Mouse (Mus musculus) limb, embryonic 14.5 days (tissue): ENCODE data around the gene Gm11027. TPM values are rescaled to one million over a fixed set of nuclear protein-coding genes. Genes with fewer than 3 reads are reported as not detected.

Experiments
- ATAC-seq: fragments of 200-750 bp; cut with Nextera tagmentation; 2 replicates; pipeline ENCODE4 v1.8.0; 2017; ENCODE audit warnings: low read depth, moderate number of reproducible peaks, moderate TSS enrichment; ENCODE audit not compliant: low FRiP score
- DNase-seq: peaks from one replicate; pipeline ENCODE4 v3.0.0-alpha.2; 2015; ENCODE audit warnings: low spot score
- H3K27ac ChIP-seq: fragments of 300-500 bp; sonication (generic); replicated peaks from 2 replicates; pipeline ENCODE4 v1.5.1; 2014; ENCODE audit warnings: low read depth, mild to moderate bottlenecking, low read length, moderate library complexity, mixed read lengths
- H3K27me3 ChIP-seq: fragments of 300-500 bp; sonication (generic); 2 replicates; pipeline ENCODE4 v1.6.1; 2014; ENCODE audit warnings: low read length, mixed read lengths; ENCODE audit not compliant: control insufficient read depth, insufficient read depth
- H3K36me3 ChIP-seq: fragments of 300-500 bp; sonication (generic); 2 replicates; pipeline ENCODE4 v1.6.1; 2014; ENCODE audit warnings: mild to moderate bottlenecking, low read length, moderate library complexity, mixed read lengths; ENCODE audit not compliant: control insufficient read depth, insufficient read depth
- H3K4me1 ChIP-seq: fragments of 300-500 bp; sonication (generic); 2 replicates; pipeline ENCODE4 v1.6.1; 2014; ENCODE audit warnings: antibody characterized with exemption, low read length, mixed read lengths; ENCODE audit not compliant: control insufficient read depth, insufficient read depth
- H3K4me2 ChIP-seq: fragments of 300-500 bp; sonication (generic); replicated peaks from 2 replicates; pipeline ENCODE4 v1.6.1; 2014; ENCODE audit warnings: low read depth, mild to moderate bottlenecking, low read length, moderate library complexity; ENCODE audit not compliant: severe bottlenecking
- H3K4me3 ChIP-seq: fragments of 300-500 bp; sonication (generic); replicated peaks from 2 replicates; pipeline ENCODE4 v1.5.1; 2014; ENCODE audit warnings: low read length
- H3K9ac ChIP-seq: fragments of 300-500 bp; sonication (generic); 2 replicates; pipeline ENCODE4 v1.6.1; 2014; ENCODE audit warnings: mild to moderate bottlenecking, low read depth, low read length, moderate library complexity; ENCODE audit not compliant: severe bottlenecking
- H3K9me3 ChIP-seq: fragments of 300-500 bp; sonication (generic); 2 replicates; pipeline ENCODE4 v1.6.1; 2016; ENCODE audit warnings: low read length; ENCODE audit not compliant: control insufficient read depth
- POLR2A ChIP-seq: fragments of 200-500 bp; IDR thresholded peaks from 2 replicates; pipeline ENCODE4 v1.8.0; 2012; ENCODE audit warnings: inconsistent platforms, mild to moderate bottlenecking, moderate library complexity, borderline replicate concordance; ENCODE audit not compliant: insufficient read depth, insufficient read length; ENCODE audit errors: extremely low read depth
- WGBS: fragments of 180-500 bp; shearing (Covaris S2); extraction: QIAGEN DNeasy Blood & Tissue Kit; methylation state at CpG from one replicate; pipeline ENCODE4 v1.1.7; 2014; 5-methylcytosine and 5-hydroxymethylcytosine counted together
- polyA plus RNA-seq, 2 experiments: library from polyadenylated mRNA; depleted of rRNA in 1 of 2; stranded (reverse) in 1 of 2; unstranded in 1 of 2; fragments of >200 nt; fragmentation: Nextera tagmentation in 1 of 2; extraction: Ambion mirVana in 1 of 2; gene quantifications; 2 replicates each; pipeline versions ENCODE4 v1.2.1 to v1.2.3; 2012 to 2014

Gm11027 gene
- polyA plus RNA-seq, 2 experiments: not detected

DNA sequence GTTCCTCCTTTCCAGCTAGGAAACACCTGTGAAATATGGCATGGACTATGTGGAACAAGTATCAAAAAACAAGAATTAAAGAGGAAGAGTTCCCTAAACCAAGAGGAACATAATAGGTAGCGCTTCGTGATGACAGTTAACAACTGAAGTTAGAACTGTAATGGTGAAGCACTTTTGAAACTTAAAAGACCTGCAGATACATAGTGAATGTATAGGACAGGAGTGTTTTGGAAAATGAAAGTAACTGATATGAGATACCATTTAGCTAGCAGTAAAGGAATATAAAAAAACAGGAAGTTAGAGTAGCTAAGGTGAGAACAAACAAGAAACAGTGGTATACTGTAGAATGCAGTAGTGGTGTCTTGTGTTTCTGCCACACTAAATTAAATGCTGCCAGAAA lies 7.7 kb downstream of the Gm11027 start:
- Histone ChIP-seq H3K4me2 (no peak overlapping the region), H3K4me1 (0 out of 2 replicates have a peak, but pooled peaks cover 3% of the 10 kb centered on the region), H3K9me3 (no peaks in the 10 kb centered on the region), H3K9ac (no peak overlapping the region), H3K4me3 (no peak overlapping the region), H3K36me3 (no peaks in the 10 kb centered on the region), H3K27ac (no peak overlapping the region), H3K27me3 (no peaks in the 10 kb centered on the region)
- DNase-seq (no peak), ATAC-seq (no peak)
- whole genome bisulfite sequencing: 91% methylated on average over 2 of the region's 2 CpGs
- TF ChIP-seq POLR2A: no peak

DNA sequence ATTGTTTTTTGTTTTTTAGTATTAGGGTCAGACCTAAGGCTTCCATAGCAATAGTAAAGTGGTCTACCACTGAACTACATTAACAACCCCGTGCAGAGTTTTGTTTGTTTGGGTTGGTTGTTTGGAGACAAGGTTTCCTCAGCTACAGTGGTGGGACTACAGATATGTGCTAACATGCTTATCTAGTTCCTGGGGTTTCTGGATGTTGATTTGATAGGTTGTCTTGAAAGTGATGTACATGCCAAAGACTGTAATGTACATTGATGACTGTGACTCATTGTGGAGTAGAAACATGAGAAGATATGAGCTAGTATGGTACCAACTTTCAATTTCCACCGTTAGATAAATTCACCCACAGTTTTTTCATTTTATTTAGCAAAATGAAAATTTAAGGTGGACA lies 8.3 kb downstream of the Gm11027 start:
- DNase-seq: no peak
- 0 out of 2 replicates have a peak, but pooled peaks cover 3% of the 10 kb centered on the region for H3K4me1 ChIP-seq
- no peak for ATAC-seq
- no peaks in the 10 kb centered on the region for H3K27me3 ChIP-seq
- WGBS: 84% methylated on average over 2 of the region's 2 CpGs
- no peaks in the 10 kb centered on the region for H3K36me3 ChIP-seq
- H3K9ac ChIP-seq: no peak overlapping the region
- H3K9me3 ChIP-seq: no peaks in the 10 kb centered on the region
- H3K27ac ChIP-seq: no peak overlapping the region
- H3K4me2 ChIP-seq: no peak overlapping the region
- no peak overlapping the region for H3K4me3 ChIP-seq
- TF ChIP-seq POLR2A: no peak

DNA sequence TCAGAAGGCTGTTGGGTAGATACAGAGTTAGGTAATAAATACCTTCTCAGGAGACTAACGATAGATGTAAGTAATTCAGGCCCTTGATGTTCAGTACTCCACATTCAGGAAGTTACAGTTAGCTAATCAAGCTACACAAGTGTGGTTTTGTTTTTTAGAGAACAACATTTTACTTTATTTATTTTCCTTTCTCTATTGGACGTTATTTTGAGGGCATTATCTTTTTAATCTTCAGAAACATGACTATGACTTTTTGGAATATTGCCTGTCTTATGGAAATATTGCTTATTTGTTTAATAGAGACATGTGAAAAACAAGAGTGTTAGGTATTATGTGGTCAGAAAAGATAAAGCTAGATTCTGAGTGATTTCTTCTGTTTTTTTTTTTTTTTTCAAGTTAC lies 18.0 kb downstream of the Gm11027 start:
- Histone ChIP-seq H3K4me3 (no peak overlapping the region), H3K4me1 (no peaks in the 10 kb centered on the region), H3K27me3 (no peaks in the 10 kb centered on the region), H3K9me3 (no peaks in the 10 kb centered on the region), H3K36me3 (no peaks in the 10 kb centered on the region), H3K4me2 (no peak overlapping the region), H3K9ac (no peak overlapping the region), H3K27ac (no peak overlapping the region)
- WGBS: 58% methylated on average over 2 of the region's 2 CpGs
- no peak for DNase-seq
- no peak for TF ChIP-seq POLR2A
- no peak for ATAC-seq

GRCm38 (mm10) chr12:116293599-116294292 lies 18.6 kb downstream of the Gm11027 start:
- no peak for DNase-seq
- 75% methylated on average over 4 of the region's 4 CpGs for WGBS

DNA sequence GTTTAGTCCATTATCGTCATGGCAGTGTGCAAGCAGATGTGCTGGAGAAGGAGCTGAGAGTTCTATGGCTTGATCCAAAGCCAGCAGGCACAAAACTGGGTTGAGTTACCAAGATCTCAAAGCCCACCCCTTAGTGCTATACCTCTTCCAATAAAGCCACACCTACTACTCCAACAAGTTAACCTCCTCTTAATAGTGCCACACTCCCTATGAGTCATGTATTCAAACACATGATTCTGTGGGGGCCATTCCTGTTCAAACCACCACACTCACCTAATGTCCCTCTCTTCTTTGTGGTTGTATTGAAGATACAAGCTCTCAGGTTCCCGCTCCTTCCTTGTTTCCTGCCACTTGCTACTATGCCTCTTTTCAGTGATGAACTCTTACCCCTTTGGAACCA lies 24.7 kb downstream of the Gm11027 start:
- Histone ChIP-seq H3K4me1 (no peaks in the 10 kb centered on the region), H3K27me3 (no peaks in the 10 kb centered on the region), H3K4me2 (no peak overlapping the region), H3K4me3 (no peak overlapping the region), H3K9ac (no peak overlapping the region), H3K27ac (no peak overlapping the region), H3K36me3 (no peaks in the 10 kb centered on the region), H3K9me3 (no peaks in the 10 kb centered on the region)
- TF ChIP-seq POLR2A: no peak
- ATAC-seq: no peak
- no peak for DNase-seq
- 92% methylated on average over 2 of the region's 2 CpGs for WGBS

More at GRCm38 (mm10) chr12:116293599-116294292, 18.6 kb downstream of the Gm11027 start:
- Histone ChIP-seq H3K27ac (no peak overlapping the region), H3K4me3 (no peak overlapping the region), H3K9ac (no peak overlapping the region), H3K4me1 (no peaks in the 10 kb centered on the region), H3K27me3 (no peaks in the 10 kb centered on the region), H3K36me3 (no peaks in the 10 kb centered on the region), H3K9me3 (no peaks in the 10 kb centered on the region), H3K4me2 (no peak overlapping the region)
- no peak for TF ChIP-seq POLR2A
- ATAC-seq: no peak
